Mouse (Mus musculus): ENCODE measurements around the gene Exd2. TPM values are rescaled to one million over a fixed set of nuclear protein-coding genes. Genes with fewer than 3 reads are reported as not detected.
"Not testable (repeated sequence)": the region's sequence is repeated elsewhere in the genome, so short reads cannot be mapped to it uniquely, and the experiment has no call there.

Gene Exd2
- polyA plus RNA-seq, 1 experiment from 2014 or later, result 34.9 TPM

DNA sequence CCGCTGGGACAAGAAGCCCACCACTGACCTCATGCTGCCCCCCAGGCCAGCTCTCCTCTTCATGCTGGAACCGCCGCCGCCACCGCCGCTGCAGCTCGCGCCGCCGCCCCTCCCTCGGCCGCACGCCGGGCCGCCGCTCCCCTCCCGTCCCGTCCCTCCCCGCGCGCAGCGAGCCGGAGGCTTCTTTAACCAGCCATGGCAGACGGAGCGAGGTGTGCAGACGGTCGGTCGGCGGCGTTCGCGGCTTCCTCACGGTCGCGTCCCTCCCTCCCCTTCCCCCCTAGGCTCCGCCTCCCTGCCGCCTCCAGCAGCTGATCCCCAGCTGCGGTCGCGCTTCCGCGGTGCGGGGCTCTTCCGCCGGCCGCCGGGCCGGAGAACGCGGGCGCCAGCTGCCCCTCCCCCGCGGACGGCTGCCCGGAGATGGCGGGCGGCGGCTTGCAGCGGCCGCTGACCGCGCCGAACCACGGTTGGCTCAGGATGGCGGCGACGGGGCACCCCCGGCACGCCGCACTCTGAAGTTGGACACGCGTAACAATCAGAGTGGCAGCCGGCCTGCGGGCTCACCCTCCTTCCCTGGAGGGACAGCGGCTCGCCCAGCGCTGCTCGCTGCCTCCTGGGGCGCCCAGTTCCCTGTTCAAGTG, 26.4 kb upstream of the Exd2 start, which contains the start of gene Dcaf5:
Gene Dcaf5 (minus strand): TSS at position 266 of the 641 bp plus-strand sequence.
- ATAC-seq (replicated peaks; ENCODE audit: insufficient number of reproducible peaks, low FRiP score, low TSS enrichment, low read depth), result peak; percentile 64

DNA sequence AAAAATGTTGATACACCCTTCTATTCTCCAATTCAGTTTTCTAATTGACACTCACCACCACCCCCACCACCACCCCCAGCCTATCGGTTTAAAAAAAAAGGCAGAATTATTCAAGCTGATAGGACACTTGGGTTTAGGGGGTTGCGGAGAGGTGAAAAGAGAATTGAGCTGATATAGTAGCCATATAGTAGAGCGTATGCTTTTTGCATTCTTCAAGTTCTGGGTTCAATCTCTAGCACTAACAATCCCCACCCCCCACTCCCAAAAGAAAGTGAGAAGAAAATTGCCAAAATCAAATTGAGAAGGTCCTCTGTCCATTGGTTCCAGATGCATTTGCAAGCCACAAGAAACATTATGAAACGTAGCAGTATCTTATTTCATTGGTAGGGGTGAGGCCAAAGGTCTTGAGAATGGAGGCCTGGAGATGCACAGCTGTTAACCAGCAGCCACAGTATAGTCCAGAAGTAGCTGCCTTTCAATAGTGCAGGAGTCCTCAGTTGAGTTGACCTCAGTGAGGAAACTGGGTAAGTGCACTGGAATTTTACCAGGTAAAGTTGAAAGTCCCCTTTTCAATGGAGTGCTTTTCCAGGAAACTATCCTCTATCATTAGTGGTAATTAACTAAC, 25.7 kb upstream of the Exd2 start:
- Histone ChIP-seq H3K4me2 (ENCODE audit: low read depth, low read length) (peak overlapping the region; percentile 65), H3K4me1 (ENCODE audit: control insufficient read depth, insufficient read depth, low read length) (no peaks in the 10 kb centered on the region), H3K9ac (replicated peaks; ENCODE audit: low read length) (peak overlapping the region; percentile 92), H3K36me3 (replicated peaks; ENCODE audit: control insufficient read depth, insufficient read depth, low read depth, low read length) (no peaks in the 10 kb centered on the region), H3K9me3 (replicated peaks; ENCODE audit: control insufficient read depth, low read length) (no peaks in the 10 kb centered on the region), H3K27me3 (ENCODE audit: control insufficient read depth, insufficient read depth, low read length) (no peaks in the 10 kb centered on the region), H3K4me3 (ENCODE audit: low read depth, low read length) (peak overlapping the region; percentile 67), H3K27ac (replicated peaks; ENCODE audit: low read depth, low read length) (peak overlapping the region; percentile 95)
- ATAC-seq (replicated peaks; ENCODE audit: insufficient number of reproducible peaks, low FRiP score, low TSS enrichment, low read depth) (no peak), DNase-seq (ENCODE audit: low spot score) (peak; percentile 68)
- 12% methylated on average over 4 of the region's 4 CpGs for WGBS

More for the DNA sequence above, 26.4 kb upstream of the Exd2 start, which contains the start of gene Dcaf5:
- H3K4me3 ChIP-seq (ENCODE audit: low read depth, low read length), result peak within 1 kb of the TSS; percentile 67
- peak within 1 kb of the TSS; percentile 92 for H3K9ac ChIP-seq (replicated peaks; ENCODE audit: low read length)
- peak within 1 kb of the TSS; percentile 95 for H3K27ac ChIP-seq (replicated peaks; ENCODE audit: low read depth, low read length)
- H3K27me3 ChIP-seq (ENCODE audit: control insufficient read depth, insufficient read depth, low read length), result no peaks in the 10 kb centered on the region
- WGBS, result under 1% methylated on average over 75 of the region's 79 CpGs
- H3K9me3 ChIP-seq (replicated peaks; ENCODE audit: control insufficient read depth, low read length), result no peaks in the 10 kb centered on the region
- no peaks in the 10 kb centered on the region for H3K36me3 ChIP-seq (replicated peaks; ENCODE audit: control insufficient read depth, insufficient read depth, low read depth, low read length)
- no peaks in the 10 kb centered on the region for H3K4me1 ChIP-seq (ENCODE audit: control insufficient read depth, insufficient read depth, low read length)
- H3K4me2 ChIP-seq (ENCODE audit: low read depth, low read length), result peak within 1 kb of the TSS; percentile 65
- DNase-seq (ENCODE audit: low spot score), result peak; percentile 81

DNA sequence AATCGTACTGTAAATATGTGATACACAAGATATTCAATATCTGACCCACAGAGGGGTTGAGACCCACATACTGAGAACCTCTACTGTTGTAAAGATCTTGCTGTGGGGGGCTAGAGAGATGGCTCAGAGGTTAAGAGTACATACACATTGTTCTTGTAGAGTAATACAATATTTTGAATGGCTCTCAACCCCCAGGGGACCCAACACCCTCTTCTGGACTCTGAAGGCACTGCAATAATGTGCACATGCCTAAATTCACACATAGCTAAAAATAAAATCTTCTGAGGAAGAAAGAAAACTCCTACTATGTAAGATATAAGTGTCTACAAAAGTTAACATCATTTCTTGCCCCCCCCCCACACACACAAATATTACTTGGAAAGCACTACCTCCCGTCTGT, 21.9 kb upstream of the Exd2 start:
- H3K4me3 ChIP-seq (ENCODE audit: low read depth, low read length), result no peak overlapping the region
- ATAC-seq (replicated peaks; ENCODE audit: insufficient number of reproducible peaks, low FRiP score, low TSS enrichment, low read depth), result no peak
- no peak overlapping the region for H3K27ac ChIP-seq (replicated peaks; ENCODE audit: low read depth, low read length)
- no peaks in the 10 kb centered on the region for H3K4me1 ChIP-seq (ENCODE audit: control insufficient read depth, insufficient read depth, low read length)
- peak; percentile 11 for DNase-seq (ENCODE audit: low spot score)
- no peaks in the 10 kb centered on the region for H3K27me3 ChIP-seq (ENCODE audit: control insufficient read depth, insufficient read depth, low read length)
- H3K9me3 ChIP-seq (replicated peaks; ENCODE audit: control insufficient read depth, low read length), result no peaks in the 10 kb centered on the region
- no peaks in the 10 kb centered on the region for H3K36me3 ChIP-seq (replicated peaks; ENCODE audit: control insufficient read depth, insufficient read depth, low read depth, low read length)
- H3K9ac ChIP-seq (replicated peaks; ENCODE audit: low read length), result no peak overlapping the region
- H3K4me2 ChIP-seq (ENCODE audit: low read depth, low read length), result no peak overlapping the region
- 76% methylated on average over 2 of the region's 2 CpGs for WGBS

DNA sequence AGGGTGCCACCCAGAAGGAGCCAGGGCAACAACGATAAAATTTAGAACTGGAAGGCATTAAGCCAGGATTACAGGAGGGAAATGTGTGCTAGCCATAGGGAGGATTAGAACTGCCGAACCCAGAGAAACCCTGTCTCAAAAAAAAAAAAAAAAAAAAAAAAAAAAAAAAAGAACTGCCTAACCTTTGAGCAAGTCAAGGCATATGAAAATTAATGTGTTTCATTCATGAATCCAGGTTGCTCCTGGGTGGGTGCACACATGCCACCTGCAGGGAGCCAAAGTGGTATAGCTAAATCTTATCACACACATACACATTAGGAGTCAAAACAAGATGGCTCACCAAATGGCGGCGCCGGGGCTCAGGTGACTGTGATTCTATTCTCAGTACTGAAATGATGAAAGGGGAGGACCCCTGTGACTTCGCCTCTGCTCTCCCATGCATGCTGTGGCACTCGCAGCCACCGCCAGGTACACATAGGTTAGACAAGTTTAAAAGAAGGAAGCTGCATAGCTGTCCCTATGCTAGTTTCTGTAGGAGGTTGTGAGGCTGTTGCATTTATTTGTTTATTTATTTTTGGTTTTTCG, 18.3 kb upstream of the Exd2 start:
- no peaks in the 10 kb centered on the region for H3K36me3 ChIP-seq (replicated peaks; ENCODE audit: control insufficient read depth, insufficient read depth, low read depth, low read length)
- H3K4me3 ChIP-seq (ENCODE audit: low read depth, low read length), result no peak overlapping the region
- H3K27ac ChIP-seq (replicated peaks; ENCODE audit: low read depth, low read length), result no peak overlapping the region
- no peaks in the 10 kb centered on the region for H3K9me3 ChIP-seq (replicated peaks; ENCODE audit: control insufficient read depth, low read length)
- ATAC-seq (replicated peaks; ENCODE audit: insufficient number of reproducible peaks, low FRiP score, low TSS enrichment, low read depth) (no peak), DNase-seq (ENCODE audit: low spot score) (no peak)
- H3K4me1 ChIP-seq (ENCODE audit: control insufficient read depth, insufficient read depth, low read length), result no peaks in the 10 kb centered on the region
- H3K9ac ChIP-seq (replicated peaks; ENCODE audit: low read length), result no peak overlapping the region
- H3K27me3 ChIP-seq (ENCODE audit: control insufficient read depth, insufficient read depth, low read length), result no peaks in the 10 kb centered on the region
- no peak overlapping the region for H3K4me2 ChIP-seq (ENCODE audit: low read depth, low read length)
- WGBS, result 88% methylated on average over 9 of the region's 9 CpGs

DNA sequence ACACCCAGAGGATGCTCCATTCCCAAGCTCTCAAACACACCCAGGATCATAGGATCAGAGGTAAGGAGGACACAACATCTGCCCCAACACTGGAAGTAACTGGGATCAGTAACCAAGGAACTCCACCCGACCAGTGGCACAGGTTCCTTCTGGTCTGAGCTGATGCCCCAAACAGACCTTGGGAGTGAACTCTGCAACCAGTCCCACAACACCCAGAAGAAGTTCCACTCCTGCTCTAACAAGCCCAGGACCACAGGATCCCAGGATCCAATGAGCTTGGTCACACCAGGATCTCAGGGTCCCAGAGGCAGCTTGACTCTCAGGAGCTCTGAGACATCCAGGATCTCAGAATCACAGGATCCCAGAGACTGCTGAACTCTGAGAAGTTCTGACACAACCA, 9.4 kb upstream of the Exd2 start:
- Histone ChIP-seq H3K36me3 (replicated peaks; ENCODE audit: control insufficient read depth, insufficient read depth, low read depth, low read length) (no peaks in the 10 kb centered on the region), H3K9me3 (replicated peaks; ENCODE audit: control insufficient read depth, low read length) (no peaks in the 10 kb centered on the region), H3K27ac (replicated peaks; ENCODE audit: low read depth, low read length) (no peak overlapping the region), H3K4me1 (ENCODE audit: control insufficient read depth, insufficient read depth, low read length) (no peaks in the 10 kb centered on the region), H3K27me3 (ENCODE audit: control insufficient read depth, insufficient read depth, low read length) (no peaks in the 10 kb centered on the region), H3K4me2 (ENCODE audit: low read depth, low read length) (no peak overlapping the region), H3K9ac (replicated peaks; ENCODE audit: low read length) (no peak overlapping the region), H3K4me3 (ENCODE audit: low read depth, low read length) (no peak overlapping the region)
- ATAC-seq (replicated peaks; ENCODE audit: insufficient number of reproducible peaks, low FRiP score, low TSS enrichment, low read depth) (no peak), DNase-seq (ENCODE audit: low spot score) (no peak)
- 88% methylated on average over 1 of the region's 1 CpGs for WGBS

DNA sequence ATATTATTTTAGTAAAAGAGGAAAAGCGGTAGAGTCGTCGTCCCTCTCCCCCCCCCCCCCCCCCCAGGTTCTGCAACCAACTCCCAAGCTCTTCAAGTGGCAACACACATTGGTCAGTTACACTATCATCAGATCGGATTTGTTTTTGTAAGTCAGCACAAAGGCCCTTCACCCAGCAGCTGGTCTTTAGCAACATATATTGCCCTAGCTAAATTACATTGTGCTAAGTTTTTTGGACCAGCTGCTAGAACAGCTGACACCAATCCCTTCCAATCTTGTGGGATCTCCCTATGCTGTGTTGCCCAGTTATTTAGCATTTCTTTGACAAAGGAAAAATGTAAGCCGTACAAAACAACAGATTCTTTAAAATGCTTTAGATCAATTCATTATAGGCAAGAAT, 4.9 kb upstream of the Exd2 start:
- Histone ChIP-seq H3K27ac (replicated peaks; ENCODE audit: low read depth, low read length) (no peak overlapping the region), H3K27me3 (ENCODE audit: control insufficient read depth, insufficient read depth, low read length) (no peaks in the 10 kb centered on the region), H3K4me2 (ENCODE audit: low read depth, low read length) (no peak overlapping the region), H3K4me3 (ENCODE audit: low read depth, low read length) (no peak overlapping the region), H3K4me1 (ENCODE audit: control insufficient read depth, insufficient read depth, low read length) (no peaks in the 10 kb centered on the region), H3K36me3 (replicated peaks; ENCODE audit: control insufficient read depth, insufficient read depth, low read depth, low read length) (no peaks in the 10 kb centered on the region), H3K9ac (replicated peaks; ENCODE audit: low read length) (no peak overlapping the region), H3K9me3 (replicated peaks; ENCODE audit: control insufficient read depth, low read length) (no peaks in the 10 kb centered on the region)
- no peak for DNase-seq (ENCODE audit: low spot score)
- 81% methylated on average over 5 of the region's 5 CpGs for WGBS
- no peak for ATAC-seq (replicated peaks; ENCODE audit: insufficient number of reproducible peaks, low FRiP score, low TSS enrichment, low read depth)

DNA sequence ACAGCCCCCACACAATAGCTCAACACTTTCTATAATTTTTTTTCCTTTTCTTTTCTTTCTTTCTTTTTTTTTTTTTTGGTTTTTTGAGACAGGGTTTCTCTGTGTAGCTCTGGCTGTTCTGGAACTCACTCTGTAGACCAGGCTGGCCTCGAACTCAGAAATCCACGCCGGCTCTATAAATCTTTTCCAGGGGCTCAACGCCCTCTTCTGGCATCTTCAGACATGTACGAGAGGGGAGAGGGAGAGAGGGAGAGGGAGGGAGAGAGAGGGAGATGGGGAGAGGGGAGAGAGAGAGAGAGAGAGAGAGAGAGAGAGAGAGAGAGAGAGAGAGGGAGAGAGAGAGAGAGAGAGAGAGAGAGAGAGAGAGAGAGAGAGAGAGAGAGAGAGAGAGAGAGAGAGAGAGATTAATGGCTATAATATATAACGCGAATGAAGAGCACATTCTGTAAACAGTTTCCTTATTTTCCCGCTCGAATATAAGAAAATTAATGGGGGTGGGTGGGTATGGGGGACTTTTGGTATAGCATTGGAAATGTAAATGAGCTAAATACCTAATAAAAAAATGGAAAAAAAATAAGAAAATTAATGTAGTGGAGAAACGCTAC, 501 bp upstream of the Exd2 start:
- H3K9me3 ChIP-seq (replicated peaks; ENCODE audit: control insufficient read depth, low read length); H3K36me3 ChIP-seq (replicated peaks; ENCODE audit: control insufficient read depth, insufficient read depth, low read depth, low read length); H3K9ac ChIP-seq (replicated peaks; ENCODE audit: low read length); H3K27ac ChIP-seq (replicated peaks; ENCODE audit: low read depth, low read length); ATAC-seq (replicated peaks; ENCODE audit: insufficient number of reproducible peaks, low FRiP score, low TSS enrichment, low read depth); H3K4me1 ChIP-seq (ENCODE audit: control insufficient read depth, insufficient read depth, low read length); H3K27me3 ChIP-seq (ENCODE audit: control insufficient read depth, insufficient read depth, low read length): not testable (repeated sequence)
- Histone ChIP-seq H3K4me3 (ENCODE audit: low read depth, low read length) (peak overlapping the region; percentile 53), H3K4me2 (ENCODE audit: low read depth, low read length) (peak overlapping the region; percentile 80; the same call in 1 of the 2 replicates)
- 8% methylated on average over 10 of the region's 10 CpGs for WGBS
- peak; percentile 64 for DNase-seq (ENCODE audit: low spot score)
